Mouse (Mus musculus): ENCODE measurements around the gene Kdelr3.

DNA sequence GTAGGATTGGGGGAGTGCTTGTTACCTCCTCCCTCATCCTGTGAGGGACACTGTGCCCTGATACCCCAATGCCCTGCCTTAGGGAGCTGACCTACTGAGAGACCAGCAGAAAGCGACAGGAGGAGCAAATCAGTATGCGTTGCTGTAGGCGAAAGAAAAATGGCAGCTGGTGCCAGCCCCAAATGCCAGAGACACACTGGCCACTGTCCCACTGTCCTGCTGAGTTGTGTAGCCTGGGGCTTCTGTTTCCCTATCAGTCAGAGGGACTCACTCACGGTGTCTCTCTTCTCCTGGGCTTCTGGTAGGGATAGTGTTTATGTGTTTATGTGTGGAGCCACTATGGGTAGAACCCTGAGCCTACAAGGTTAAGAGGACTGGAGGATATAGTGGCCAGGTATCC lies 1.5 kb downstream of the Kdelr3 start:
- TF ChIP-seq CTCF (IDR thresholded peaks at IDR 0.05; ENCODE audit: borderline replicate concordance, control insufficient read depth, extremely low read depth, insufficient read depth, low read length, poor library complexity) = no peak
- TF ChIP-seq POLR2A (IDR thresholded peaks at IDR 0.05; ENCODE audit: control insufficient read depth, extremely low read depth, insufficient read depth, low read length, poor library complexity) = no peak

Data from thymus, adult 2 months (tissue).